Mouse (Mus musculus): ENCODE data around the gene Slx4. TPM values are rescaled to one million over a fixed set of nuclear protein-coding genes. Genes with fewer than 3 reads are reported as not detected.
"Not testable (repeated sequence)": the region's sequence is repeated elsewhere in the genome, so short reads cannot be mapped to it uniquely, and the experiment has no call there.

The Slx4 gene
- total and polyA plus RNA-seq, 3 experiments, result 13.4 to 47.4 (median 30.4) TPM

- in situ Hi-C loops (cut with MboI; ENCODE audit: low pct_ligation_motif_present, low pct_unique_long_range_greater_than_20kb, low sequenced_read_pairs) (no loop called here), dilution Hi-C loops (cut with MboI; ENCODE audit: extremely low pct_ligation_motif_present, extremely low pct_unique_long_range_greater_than_20kb, low sequenced_read_pairs) (no loop called here)
- H3K4me1 ChIP-seq (ENCODE audit: control insufficient read depth in 1 of 2, insufficient read depth in 2 of 2), result no peaks in the 10 kb centered on the region
- no peak overlapping the region for H3K9ac ChIP-seq (ENCODE audit: insufficient read depth, low read depth)
- no peak for DNase-seq (ENCODE audit: extremely low read depth)
- no peaks in the 10 kb centered on the region for H3K79me2 ChIP-seq (replicated peaks; ENCODE audit: control insufficient read depth, extremely low read depth, insufficient read depth, poor library complexity, severe bottlenecking)
- no peaks in the 10 kb centered on the region for H3K36me3 ChIP-seq (replicated peaks in 1 of 2; ENCODE audit: control insufficient read depth in 1 of 2, insufficient read depth in 1 of 2, low read length in 1 of 2)
- H3K27ac ChIP-seq (ENCODE audit: insufficient read depth, low read depth), result no peak overlapping the region
- H3K27me3 ChIP-seq (replicated peaks), result no peaks in the 10 kb centered on the region
- H3K4me3 ChIP-seq (replicated peaks in 1 of 3; ENCODE audit: low read depth in 2 of 3, low read length in 2 of 3, poor library complexity in 1 of 3), result no peak overlapping the region
- no peak for TF ChIP-seq ZC3H11A (IDR thresholded peaks at IDR 0.05; ENCODE audit: low read depth, low read length)
- no peak for TF ChIP-seq UBTF (IDR thresholded peaks at IDR 0.05; ENCODE audit: low read depth, low read length)
- TF ChIP-seq SIN3A (IDR thresholded peaks at IDR 0.05; ENCODE audit: low read length), result no peak
- no peak for TF ChIP-seq USF2 (conservative IDR thresholded peaks at IDR 0.05; ENCODE audit: low read depth, low read length)
- no peak for TF ChIP-seq CHD1 (IDR thresholded peaks at IDR 0.05; ENCODE audit: low read depth, low read length)
- no peak for TF ChIP-seq MAX (IDR thresholded peaks at IDR 0.05; ENCODE audit: low read length)
- no peak for TF ChIP-seq USF1 (IDR thresholded peaks at IDR 0.05; ENCODE audit: low read depth, low read length)
- TF ChIP-seq ZKSCAN1 (IDR thresholded peaks at IDR 0.05; ENCODE audit: borderline replicate concordance, low read depth, low read length), result no peak
- TF ChIP-seq EP300 (IDR thresholded peaks at IDR 0.05; ENCODE audit: low read length), result no peak
- TF ChIP-seq POLR2AphosphoS2 (IDR thresholded peaks at IDR 0.05; ENCODE audit: low read depth, low read length), result no peak
- no peak for TF ChIP-seq RCOR1 (conservative IDR thresholded peaks at IDR 0.05; ENCODE audit: low read depth, low read length)
- no peak for TF ChIP-seq ETS1 (conservative IDR thresholded peaks at IDR 0.05; ENCODE audit: low read depth, low read length)
- no peak for TF ChIP-seq KAT2A (IDR thresholded peaks at IDR 0.05; ENCODE audit: insufficient replicate concordance, low read length)
- no peak for TF ChIP-seq MEF2A (IDR thresholded peaks at IDR 0.05; ENCODE audit: borderline replicate concordance, low read depth, low read length)
- H3K4me2 ChIP-seq (ENCODE audit: insufficient read depth, low read depth, poor library complexity, severe bottlenecking), result no peak overlapping the region
- H3K9me3 ChIP-seq (replicated peaks; ENCODE audit: low read length), result no peaks in the 10 kb centered on the region
Observed at GRCm38 (mm10) chr16:4022719-4023118, 19.1 kb upstream of the Slx4 start.

- Histone ChIP-seq H3K4me1 (ENCODE audit: control insufficient read depth in 1 of 2, insufficient read depth in 2 of 2) (no peaks in the 10 kb centered on the region), H3K9me3 (replicated peaks; ENCODE audit: low read length) (no peaks in the 10 kb centered on the region), H3K9ac (ENCODE audit: insufficient read depth, low read depth) (no peak overlapping the region), H3K4me3 (replicated peaks in 1 of 3; ENCODE audit: low read depth in 2 of 3, low read length in 2 of 3, poor library complexity in 1 of 3) (no peak overlapping the region), H3K36me3 (replicated peaks in 1 of 2; ENCODE audit: control insufficient read depth in 1 of 2, insufficient read depth in 1 of 2, low read length in 1 of 2) (no peaks in the 10 kb centered on the region), H3K79me2 (replicated peaks; ENCODE audit: control insufficient read depth, extremely low read depth, insufficient read depth, poor library complexity, severe bottlenecking) (no peaks in the 10 kb centered on the region), H3K4me2 (ENCODE audit: insufficient read depth, low read depth, poor library complexity, severe bottlenecking) (no peak overlapping the region), H3K27ac (ENCODE audit: insufficient read depth, low read depth) (no peak overlapping the region), H3K27me3 (replicated peaks) (no peaks in the 10 kb centered on the region)
- no peak for TF ChIP-seq CHD2 (IDR thresholded peaks at IDR 0.05; ENCODE audit: low read length)
- TF ChIP-seq BHLHE40 (IDR thresholded peaks at IDR 0.05; ENCODE audit: low read depth, low read length), result no peak
- TF ChIP-seq CHD1 (IDR thresholded peaks at IDR 0.05; ENCODE audit: low read depth, low read length), result no peak
- TF ChIP-seq E2F4 (IDR thresholded peaks at IDR 0.05; ENCODE audit: insufficient replicate concordance, low read depth, low read length), result no peak
- peak in 1 of 2 experiments; percentile 19; a peak in 2 of 4 replicates for TF ChIP-seq CTCF (conservative IDR thresholded peaks at IDR 0.05 in 1 of 2, IDR thresholded peaks at IDR 0.05 in 1 of 2; ENCODE audit: low read depth in 2 of 2, low read length in 2 of 2)
- no peak for TF ChIP-seq USF2 (conservative IDR thresholded peaks at IDR 0.05; ENCODE audit: low read depth, low read length)
- dilution Hi-C loops (cut with MboI; ENCODE audit: extremely low pct_ligation_motif_present, extremely low pct_unique_long_range_greater_than_20kb, low sequenced_read_pairs) (no loop called here), in situ Hi-C loops (cut with MboI; ENCODE audit: low pct_ligation_motif_present, low pct_unique_long_range_greater_than_20kb, low sequenced_read_pairs) (no loop called here)
- DNase-seq (ENCODE audit: extremely low read depth), result no peak
Observed at GRCm38 (mm10) chr16:4021241-4021640, 17.7 kb upstream of the Slx4 start.

- dilution Hi-C loops (cut with MboI; ENCODE audit: extremely low pct_ligation_motif_present, extremely low pct_unique_long_range_greater_than_20kb, low sequenced_read_pairs), result not testable (repeated sequence)
Observed at GRCm38 (mm10) chr16:4017466-4017865, 13.9 kb upstream of the Slx4 start.

GRCm38 (mm10) chr16:4016786-4017185 lies 13.2 kb upstream of the Slx4 start:
- H3K36me3 ChIP-seq (replicated peaks in 1 of 2; ENCODE audit: control insufficient read depth in 1 of 2, insufficient read depth in 1 of 2, low read length in 1 of 2); H3K4me2 ChIP-seq (ENCODE audit: insufficient read depth, low read depth, poor library complexity, severe bottlenecking); DNase-seq (ENCODE audit: extremely low read depth); dilution Hi-C loops (cut with MboI; ENCODE audit: extremely low pct_ligation_motif_present, extremely low pct_unique_long_range_greater_than_20kb, low sequenced_read_pairs); H3K27ac ChIP-seq (ENCODE audit: insufficient read depth, low read depth); H3K79me2 ChIP-seq (replicated peaks; ENCODE audit: control insufficient read depth, extremely low read depth, insufficient read depth, poor library complexity, severe bottlenecking); in situ Hi-C loops (cut with MboI; ENCODE audit: low pct_ligation_motif_present, low pct_unique_long_range_greater_than_20kb, low sequenced_read_pairs); H3K9ac ChIP-seq (ENCODE audit: insufficient read depth, low read depth); H3K27me3 ChIP-seq (replicated peaks); H3K4me3 ChIP-seq (replicated peaks in 1 of 3; ENCODE audit: low read depth in 2 of 3, low read length in 2 of 3, poor library complexity in 1 of 3); H3K9me3 ChIP-seq (replicated peaks; ENCODE audit: low read length); H3K4me1 ChIP-seq (ENCODE audit: control insufficient read depth in 1 of 2, insufficient read depth in 2 of 2): not testable (repeated sequence)

More at GRCm38 (mm10) chr16:4017466-4017865, 13.9 kb upstream of the Slx4 start:
- H3K27ac ChIP-seq (ENCODE audit: insufficient read depth, low read depth); H3K4me1 ChIP-seq (ENCODE audit: control insufficient read depth in 1 of 2, insufficient read depth in 2 of 2); DNase-seq (ENCODE audit: extremely low read depth); H3K9me3 ChIP-seq (replicated peaks; ENCODE audit: low read length); H3K4me3 ChIP-seq (replicated peaks in 1 of 3; ENCODE audit: low read depth in 2 of 3, low read length in 2 of 3, poor library complexity in 1 of 3); H3K27me3 ChIP-seq (replicated peaks); H3K36me3 ChIP-seq (replicated peaks in 1 of 2; ENCODE audit: control insufficient read depth in 1 of 2, insufficient read depth in 1 of 2, low read length in 1 of 2); H3K79me2 ChIP-seq (replicated peaks; ENCODE audit: control insufficient read depth, extremely low read depth, insufficient read depth, poor library complexity, severe bottlenecking); H3K4me2 ChIP-seq (ENCODE audit: insufficient read depth, low read depth, poor library complexity, severe bottlenecking); H3K9ac ChIP-seq (ENCODE audit: insufficient read depth, low read depth); in situ Hi-C loops (cut with MboI; ENCODE audit: low pct_ligation_motif_present, low pct_unique_long_range_greater_than_20kb, low sequenced_read_pairs): not testable (repeated sequence)

Measured in CH12.LX (cell line).